8 mouse cellular contexts compared by ENCODE assay signal in the genomic region with DNA sequence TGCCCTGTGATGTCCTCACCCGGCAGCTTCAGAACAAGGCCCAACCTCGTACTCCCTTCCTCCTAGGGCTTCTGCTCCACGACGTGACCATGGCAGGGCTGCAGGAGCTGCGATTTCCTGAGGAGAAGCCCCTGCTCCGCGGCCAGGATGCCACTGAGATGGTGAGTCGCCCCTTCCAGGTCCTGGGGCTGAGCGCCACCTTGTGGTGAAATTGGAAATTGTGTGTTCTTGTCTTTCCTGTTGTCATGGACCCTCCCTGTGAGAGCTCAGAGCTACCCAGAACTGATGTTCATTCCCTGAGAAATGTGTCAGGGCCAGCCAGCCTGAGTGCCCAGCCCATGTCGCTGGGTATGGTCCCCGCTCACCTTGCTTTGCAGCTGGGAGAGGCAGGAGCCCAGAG. TPM values are rescaled to one million over a fixed set of nuclear protein-coding genes. Genes with fewer than 3 reads are reported as not detected.
DNase-seq lines count a peak whose midpoint lies in the region; ATAC-seq and TF ChIP-seq lines count a peak whose summit lies in the region.

No protein-coding gene starts in this region.

- no peak overlapping the region for H3K27ac ChIP-seq in forebrain, embryonic 11.5 days (ENCODE audit: low read depth, low read length)
- no peak overlapping the region for H3K27ac ChIP-seq in heart, postnatal 0 days (ENCODE audit: low read depth)
- H3K27ac ChIP-seq in lung, embryonic 14.5 days (ENCODE audit: low read depth): no peak overlapping the region

- no peaks in the 10 kb centered on the region for H3K27me3 ChIP-seq in forebrain, embryonic 11.5 days (ENCODE audit: control insufficient read depth, insufficient read depth, low read length)
- no peaks in the 10 kb centered on the region for H3K27me3 ChIP-seq in heart, postnatal 0 days (ENCODE audit: control insufficient read depth, insufficient read depth, low read length)
- peaks cover 15% of the 10 kb centered on the region for H3K27me3 ChIP-seq in lung, embryonic 14.5 days (ENCODE audit: insufficient read depth, low read length)

- no peaks in the 10 kb centered on the region for H3K9me3 ChIP-seq in forebrain, embryonic 11.5 days (ENCODE audit: control insufficient read depth, low read length)
- no peaks in the 10 kb centered on the region for H3K9me3 ChIP-seq in heart, postnatal 0 days (replicated peaks; ENCODE audit: control insufficient read depth, low read length)
- H3K9me3 ChIP-seq in lung, embryonic 14.5 days (ENCODE audit: low read depth, low read length): no peaks in the 10 kb centered on the region

- no peak overlapping the region for H3K4me3 ChIP-seq in forebrain, embryonic 11.5 days (ENCODE audit: low read depth, low read length)
- H3K4me3 ChIP-seq in heart, postnatal 0 days (ENCODE audit: low read depth, low read length): no peak overlapping the region
- no peak overlapping the region for H3K4me3 ChIP-seq in lung, embryonic 14.5 days (ENCODE audit: low read depth, low read length)

- DNase-seq in brain, adult 2 months (ENCODE audit: low read depth, low spot score): peak; percentile 94
- peak; percentile 94 for DNase-seq in forebrain, embryonic 11.5 days (ENCODE audit: low spot score)
- DNase-seq in heart, postnatal 0 days (ENCODE audit: low spot score): peak; percentile 60
- DNase-seq in kidney, postnatal 4 days: peak; percentile 91
- DNase-seq in lung, embryonic 14.5 days: peak; percentile 96
- peak; percentile 45 for DNase-seq in ovary, adult 18-20 months (ENCODE audit: low spot score)
- peak; percentile 86 for DNase-seq in thymus, postnatal 0 days (ENCODE audit: low spot score)

- no peak overlapping the region for H3K4me2 ChIP-seq in forebrain, embryonic 11.5 days (ENCODE audit: low read depth, low read length, severe bottlenecking)
- peak overlapping the region; percentile 37 for H3K4me2 ChIP-seq in heart, postnatal 0 days (ENCODE audit: low read depth, low read length)
- peak overlapping the region; percentile 41; the same call in 1 of the 2 replicates for H3K4me2 ChIP-seq in lung, embryonic 14.5 days

- H3K4me1 ChIP-seq in forebrain, embryonic 11.5 days (replicated peaks; ENCODE audit: control insufficient read depth, insufficient read depth, low read length): peaks cover 7% of the 10 kb centered on the region; the same call in 1 of the 2 replicates
- H3K4me1 ChIP-seq in heart, postnatal 0 days (ENCODE audit: control insufficient read depth, insufficient read depth): peaks cover under 1% of the 10 kb centered on the region; the same call in 1 of the 2 replicates
- H3K4me1 ChIP-seq in lung, embryonic 14.5 days (ENCODE audit: insufficient read depth): no peaks in the 10 kb centered on the region

- ATAC-seq in CD4-positive, CD25-positive, alpha-beta regulatory T cell, adult 4 months: peak; percentile 74
- ATAC-seq in forebrain, embryonic 11.5 days (replicated peaks; ENCODE audit: low FRiP score): peak; percentile 57
- peak; percentile 75 for ATAC-seq in heart, postnatal 0 days (ENCODE audit: insufficient read depth, low read depth)
- peak; percentile 67 for ATAC-seq in lung, embryonic 14.5 days (ENCODE audit: insufficient read depth)

- TF ChIP-seq EP300 in heart, postnatal 0 days (IDR thresholded peaks at IDR 0.05; ENCODE audit: low read depth): no peak

- 1% methylated on average over 11 of the region's 11 CpGs for WGBS in forebrain, embryonic 11.5 days
- 2% methylated on average over 11 of the region's 11 CpGs for WGBS in heart, postnatal 0 days
- WGBS in lung, embryonic 14.5 days: under 1% methylated on average over 11 of the region's 11 CpGs

- H3K9ac ChIP-seq in forebrain, embryonic 11.5 days (ENCODE audit: low read length): peak overlapping the region; percentile 35; the same call in 1 of the 2 replicates
- no peak overlapping the region for H3K9ac ChIP-seq in heart, postnatal 0 days (replicated peaks; ENCODE audit: low read depth, low read length)
- no peak overlapping the region for H3K9ac ChIP-seq in lung, embryonic 14.5 days

- H3K36me3 ChIP-seq in forebrain, embryonic 11.5 days (ENCODE audit: control insufficient read depth, insufficient read depth, low read length): no peaks in the 10 kb centered on the region
- H3K36me3 ChIP-seq in heart, postnatal 0 days (replicated peaks; ENCODE audit: control insufficient read depth, insufficient read depth, low read length): no peaks in the 10 kb centered on the region
- H3K36me3 ChIP-seq in lung, embryonic 14.5 days (ENCODE audit: insufficient read depth): no peaks in the 10 kb centered on the region

- TF ChIP-seq CTCF in heart, postnatal 0 days (IDR thresholded peaks at IDR 0.05; ENCODE audit: low read depth): peak; percentile 97
- TF ChIP-seq CTCF in lung, embryonic 14.5 days (IDR thresholded peaks at IDR 0.05; ENCODE audit: low read depth): peak; percentile 98

RNA-seq across cellular contexts. Expression of gene Setd6, which starts 18.6 kb away (rescaled TPM):
- 1 to 10 TPM; 5.3 to 7.0 TPM for polyA plus RNA-seq in CD4-positive, CD25-positive, alpha-beta regulatory T cell, adult 4 months (2017; shearing (Covaris generic))
- polyA plus RNA-seq in forebrain, embryonic 11.5 days (2014; fragmentation: Nextera tagmentation; extraction: Ambion mirVana): 27.5 and 30.0 TPM in 2 replicates
- total RNA-seq in heart, postnatal 0 days (2014; rRNA removed; ENCODE audit: low replicate concordance): 13.7 and 20.2 TPM in 2 replicates
- polyA plus RNA-seq in heart, postnatal 0 days (2015; fragmentation: Nextera tagmentation; extraction: Ambion mirVana): 10.7 and 12.8 TPM in 2 replicates
- polyA plus RNA-seq in lung, embryonic 14.5 days (2014; fragmentation: Nextera tagmentation; extraction: Ambion mirVana): 19.9 and 20.4 TPM in 2 replicates
- 19.7 and 20.4 TPM in 2 replicates for polyA plus RNA-seq in thymus, postnatal 0 days (2015; fragmentation: Nextera tagmentation; extraction: Ambion mirVana)

RNA-seq across cellular contexts. Expression of gene Ndrg4, which starts 20.3 kb away (rescaled TPM):
- polyA plus RNA-seq in CD4-positive, CD25-positive, alpha-beta regulatory T cell, adult 4 months (2017; shearing (Covaris generic)): 1 to 10 TPM in 1 of 2 experiments, under 1 TPM in 1; 0.83 to 1.6 TPM
- polyA plus RNA-seq in forebrain, embryonic 11.5 days (2014; fragmentation: Nextera tagmentation; extraction: Ambion mirVana): 33.2 and 36.7 TPM in 2 replicates
- total RNA-seq in heart, postnatal 0 days (2014; rRNA removed; ENCODE audit: low replicate concordance): 563 and 621 TPM in 2 replicates
- polyA plus RNA-seq in heart, postnatal 0 days (2015; fragmentation: Nextera tagmentation; extraction: Ambion mirVana): 382 and 425 TPM in 2 replicates
- 11.4 and 14.6 TPM in 2 replicates for polyA plus RNA-seq in lung, embryonic 14.5 days (2014; fragmentation: Nextera tagmentation; extraction: Ambion mirVana)
- 3.2 and 4.1 TPM in 2 replicates for polyA plus RNA-seq in thymus, postnatal 0 days (2015; fragmentation: Nextera tagmentation; extraction: Ambion mirVana)

Comparison
In these comparisons a context has a peak if more than half of its experiments do, and no peak if none do; other contexts are left out.
1. DNase-seq: peak in every context shown above with its lines; median percentile 96 in lung, embryonic 14.5 days; 94 in brain, adult 2 months; 94 in forebrain, embryonic 11.5 days; 91 in kidney, postnatal 4 days; 86 in thymus, postnatal 0 days; 60 in heart, postnatal 0 days; 45 in ovary, adult 18-20 months.
2. RNA of gene Ndrg4, which starts 20.3 kb away (polyA plus RNA-seq): 382 to 425 TPM in heart, postnatal 0 days; 33.2 to 36.7 TPM in forebrain, embryonic 11.5 days, 11.4 to 14.6 TPM in lung, embryonic 14.5 days, 3.2 to 4.1 TPM in thymus, postnatal 0 days and 0.83 to 1.6 TPM in CD4-positive, CD25-positive, alpha-beta regulatory T cell, adult 4 months; every median in the first group is over 10 times any median in the second.
3. Peak in every context shown above with its lines, with median percentiles within 50 percentile points of each other: ATAC-seq.